ENCODE assay signal across 25 mouse cellular contexts in the genomic region with DNA sequence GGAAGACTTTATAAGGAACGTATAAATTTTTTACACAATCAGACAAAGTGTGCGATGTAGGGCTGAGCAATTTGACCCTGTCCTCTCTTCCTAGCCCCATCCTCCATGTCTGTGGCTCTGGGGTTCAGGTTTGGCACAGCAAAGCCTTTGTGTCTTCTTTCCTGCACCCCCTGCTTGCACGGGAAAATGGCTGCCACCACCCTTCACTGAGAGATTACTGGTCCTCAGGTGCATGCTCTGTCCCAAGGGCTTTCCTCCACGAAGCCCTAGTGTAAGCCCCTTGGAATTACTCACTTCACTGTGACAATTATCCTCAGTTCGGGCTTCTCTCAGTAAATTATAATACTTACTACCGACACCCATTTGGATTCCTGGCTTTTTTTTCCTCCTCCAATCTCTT.
"Had no signal": no experiment of that assay in that cellular context is flagged by ENCODE, and none has a peak within 500 bp of the region (broad histone marks: within the 10 kb centered on the region; RNA-seq: fewer than 3 reads in every experiment).

No protein-coding gene starts in this region.

- H3K9ac ChIP-seq: heart, embryonic 13.5 days; heart, embryonic 15.5 days; hindbrain, embryonic 12.5 days; hindbrain, embryonic 14.5 days; intestine, embryonic 15.5 days; limb, embryonic 13.5 days; limb, embryonic 15.5 days; liver, embryonic 12.5 days; liver, embryonic 14.5 days had no signal

- H3K27ac ChIP-seq: gastrocnemius, adult 2 months; heart, adult 2 months; heart, embryonic 13.5 days; heart, embryonic 15.5 days; hindbrain, embryonic 10.5 days; hindbrain, embryonic 12.5 days; hindbrain, embryonic 14.5 days; intestine, embryonic 15.5 days; limb, embryonic 13.5 days; limb, embryonic 15.5 days; liver, embryonic 12.5 days; liver, embryonic 14.5 days had no signal

- H3K4me3 ChIP-seq: gastrocnemius, adult 2 months; heart, adult 2 months; heart, embryonic 13.5 days; heart, embryonic 15.5 days; hindbrain, embryonic 10.5 days; hindbrain, embryonic 12.5 days; intestine, embryonic 15.5 days; limb, embryonic 13.5 days; limb, embryonic 15.5 days; liver, embryonic 12.5 days had no signal

- ATAC-seq: hindbrain, embryonic 16.5 days; inflammation-experienced regulatory T-cells, adult 6 months; intestine, embryonic 15.5 days; intestine, postnatal 0 days; liver, embryonic 12.5 days had no signal

- H3K9me3 ChIP-seq: heart, embryonic 13.5 days; heart, embryonic 15.5 days; hindbrain, embryonic 10.5 days; hindbrain, embryonic 12.5 days; intestine, embryonic 15.5 days; limb, embryonic 13.5 days; limb, embryonic 15.5 days; liver, embryonic 12.5 days had no signal

- H3K27me3 ChIP-seq: heart, embryonic 13.5 days; heart, embryonic 15.5 days; hindbrain, embryonic 12.5 days; intestine, embryonic 15.5 days; limb, embryonic 13.5 days; limb, embryonic 15.5 days; liver, embryonic 12.5 days had no signal

- H3K4me2 ChIP-seq: heart, embryonic 11.5 days; heart, embryonic 13.5 days; heart, embryonic 15.5 days; hindbrain, embryonic 12.5 days; hindbrain, embryonic 14.5 days; intestine, embryonic 15.5 days; limb, embryonic 13.5 days; limb, embryonic 15.5 days; liver, embryonic 12.5 days had no signal

- DNase-seq: gastrocnemius, adult 2 months; gastrocnemius, postnatal 10 days; gastrocnemius, postnatal 25 days; heart, adult 2 months; heart, postnatal 14 days; heart, postnatal 4 days; kidney, adult 18-20 months; kidney, adult 8-10 months; kidney, postnatal 10 days; kidney, postnatal 36 days; left cerebral cortex, postnatal 4 days had no signal

- H3K36me3 ChIP-seq: heart, embryonic 13.5 days; heart, embryonic 15.5 days; hindbrain, embryonic 10.5 days; hindbrain, embryonic 12.5 days; intestine, embryonic 15.5 days; limb, embryonic 13.5 days; limb, embryonic 15.5 days; liver, embryonic 12.5 days had no signal

- H3K4me1 ChIP-seq: hindbrain, embryonic 10.5 days; hindbrain, embryonic 12.5 days; intestine, embryonic 15.5 days; limb, embryonic 13.5 days; limb, embryonic 15.5 days; liver, embryonic 12.5 days had no signal
